Mouse (Mus musculus): ENCODE measurements around the gene Igf1r. TPM values are rescaled to one million over a fixed set of nuclear protein-coding genes. Genes with fewer than 3 reads are reported as not detected.

Gene Igf1r
- total RNA-seq, 1 experiment, result 23.5 TPM

DNA sequence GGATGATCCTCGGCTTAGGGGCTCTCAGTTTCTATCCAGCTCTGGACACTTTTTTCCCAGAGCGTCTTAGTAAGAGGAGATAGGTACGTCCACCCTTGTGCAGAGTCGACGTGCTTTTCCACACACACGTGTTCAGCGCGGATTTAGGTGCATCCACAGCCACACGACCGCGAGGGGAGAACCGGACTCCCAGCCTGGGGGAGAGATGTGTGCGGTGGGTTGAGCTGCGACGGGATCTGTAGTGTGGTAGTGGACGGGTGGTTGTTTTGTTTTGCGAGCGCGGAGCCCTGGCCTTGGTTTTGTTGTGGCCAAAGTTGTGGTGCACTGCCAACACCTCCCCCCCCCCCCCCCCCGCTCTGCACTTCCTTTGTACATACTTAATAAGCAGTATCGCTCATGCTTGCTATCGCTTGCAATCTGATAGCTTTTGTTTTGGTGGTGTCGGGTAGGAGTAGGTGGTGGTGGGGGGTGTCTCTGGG is 1.2 kb downstream of the Igf1r start:
- no peak overlapping the region for H3K27ac ChIP-seq (ENCODE audit: insufficient read depth, low read depth, low read length, poor library complexity, severe bottlenecking)
- no peak for DNase-seq (ENCODE audit: low read depth, low spot score)

DNA sequence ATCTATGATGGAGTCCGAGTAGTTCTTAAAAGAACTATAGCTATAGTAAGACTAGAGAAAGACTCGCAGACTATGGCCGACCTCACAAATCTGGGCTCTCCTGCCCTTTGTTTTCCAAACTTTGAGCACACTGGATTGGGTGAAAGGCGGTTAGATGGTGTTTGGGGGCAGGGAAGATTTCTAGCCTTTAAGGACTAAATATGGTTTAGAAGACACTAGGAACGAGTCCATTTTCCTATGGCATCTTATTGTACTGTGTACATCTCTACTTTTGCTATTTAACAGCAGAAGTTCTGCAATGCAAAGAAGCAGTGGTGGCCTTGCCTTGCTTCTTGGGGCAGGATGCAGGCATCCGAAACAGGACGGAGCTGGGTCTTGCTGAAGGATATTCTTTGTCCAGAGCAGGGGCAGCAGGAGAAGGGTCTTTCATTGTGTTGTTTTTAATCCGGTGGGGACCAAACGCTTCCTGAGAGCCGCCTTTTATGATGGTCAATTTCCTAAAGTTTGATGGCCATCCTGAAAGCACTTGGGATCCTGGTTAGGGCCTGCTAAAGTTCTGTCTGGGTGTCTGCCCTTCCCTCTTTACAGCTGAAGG is 2.1 kb downstream of the Igf1r start:
- in situ Hi-C loops (cut with MboI; ENCODE audit: low sequenced_read_pairs in 2 of 2, unreplicated experiment in 2 of 2), result loop anchor here in 1 of 2 experiments (10.0 kb wide), 1 partner anchor 180 kb away; no protein-coding TSS in a partner anchor
- Histone ChIP-seq H3K27ac (ENCODE audit: insufficient read depth, low read depth, low read length, poor library complexity, severe bottlenecking) (no peak overlapping the region), H3K4me3 (ENCODE audit: insufficient read depth in 1 of 2, low read depth in 1 of 2, low read length in 2 of 2, poor library complexity in 1 of 2, severe bottlenecking in 1 of 2) (no peak overlapping the region)

More for the DNA sequence above, 1.2 kb downstream of the Igf1r start:
- H3K36me3 ChIP-seq (ENCODE audit: control insufficient read depth, insufficient read depth, low read length, poor library complexity, severe bottlenecking), result no peaks in the 10 kb centered on the region
- H3K9ac ChIP-seq (ENCODE audit: insufficient read depth, low read depth, low read length, poor library complexity, severe bottlenecking), result no peak overlapping the region
- peaks cover 0 to 13% of the 10 kb centered on the region in 2 experiments; a peak in 1 of 4 replicates for H3K4me1 ChIP-seq (ENCODE audit: control insufficient read depth in 2 of 2, insufficient read depth in 2 of 2, low read length in 2 of 2, poor library complexity in 1 of 2)
- TF ChIP-seq MAFK (IDR thresholded peaks at IDR 0.05; ENCODE audit: insufficient read depth, low read depth, low read length) (no peak), ZC3H11A (IDR thresholded peaks at IDR 0.05; ENCODE audit: borderline replicate concordance, low read depth, low read length) (no peak), CHD2 (IDR thresholded peaks at IDR 0.05; ENCODE audit: low read depth, low read length) (no peak), HCFC1 (IDR thresholded peaks at IDR 0.05; ENCODE audit: borderline replicate concordance, insufficient read depth, low read length) (no peak), ZNF384 (IDR thresholded peaks at IDR 0.05; ENCODE audit: low read depth, low read length) (no peak)
- no peaks in the 10 kb centered on the region for H3K9me3 ChIP-seq (ENCODE audit: control insufficient read depth, insufficient read depth, low read depth, low read length)
- peak overlapping the region; percentile 76 to 93 for H3K4me3 ChIP-seq (ENCODE audit: insufficient read depth in 1 of 2, low read depth in 1 of 2, low read length in 2 of 2, poor library complexity in 1 of 2, severe bottlenecking in 1 of 2)
- in situ Hi-C loops (cut with MboI; ENCODE audit: low sequenced_read_pairs in 2 of 2, unreplicated experiment in 2 of 2), result loop anchor here in 1 of 2 experiments (10.0 kb wide), 1 partner anchor 181 kb away; no protein-coding TSS in a partner anchor

DNA sequence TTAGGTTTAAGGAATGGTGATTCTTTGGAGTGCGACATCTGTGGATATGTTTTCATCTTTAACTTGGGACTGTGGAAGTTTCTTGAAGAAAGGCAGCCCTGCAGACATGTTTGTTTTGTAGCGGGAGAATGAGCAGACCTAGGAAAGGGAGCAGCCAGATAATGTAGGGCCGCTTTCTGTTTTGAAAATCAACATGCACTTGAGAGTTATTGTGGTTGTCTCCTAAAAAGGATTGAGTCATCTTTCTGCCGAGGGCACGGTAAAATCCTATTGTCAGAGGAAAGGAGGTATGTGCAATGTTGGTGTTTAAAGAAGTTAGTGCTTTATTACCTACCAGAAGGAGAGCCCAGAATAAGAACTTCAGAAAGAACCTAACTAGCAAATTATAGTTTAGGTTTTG is 2.6 kb downstream of the Igf1r start:
- in situ Hi-C loops (cut with MboI; ENCODE audit: low sequenced_read_pairs in 2 of 2, unreplicated experiment in 2 of 2), result loop anchor here in 1 of 2 experiments (10.0 kb wide), 1 partner anchor 180 kb away; no protein-coding TSS in a partner anchor
- Histone ChIP-seq H3K4me1 (ENCODE audit: control insufficient read depth in 2 of 2, insufficient read depth in 2 of 2, low read length in 2 of 2, poor library complexity in 1 of 2) (peaks cover 0 to 17% of the 10 kb centered on the region in 2 experiments; a peak in 1 of 4 replicates), H3K36me3 (ENCODE audit: control insufficient read depth, insufficient read depth, low read length, poor library complexity, severe bottlenecking) (no peaks in the 10 kb centered on the region), H3K4me3 (ENCODE audit: insufficient read depth in 1 of 2, low read depth in 1 of 2, low read length in 2 of 2, poor library complexity in 1 of 2, severe bottlenecking in 1 of 2) (no peak overlapping the region), H3K27ac (ENCODE audit: insufficient read depth, low read depth, low read length, poor library complexity, severe bottlenecking) (no peak overlapping the region), H3K9ac (ENCODE audit: insufficient read depth, low read depth, low read length, poor library complexity, severe bottlenecking) (no peak overlapping the region), H3K9me3 (ENCODE audit: control insufficient read depth, insufficient read depth, low read depth, low read length) (no peaks in the 10 kb centered on the region)
- no peak for TF ChIP-seq CHD2 (IDR thresholded peaks at IDR 0.05; ENCODE audit: low read depth, low read length)
- no peak for TF ChIP-seq ZC3H11A (IDR thresholded peaks at IDR 0.05; ENCODE audit: borderline replicate concordance, low read depth, low read length)
- TF ChIP-seq HCFC1 (IDR thresholded peaks at IDR 0.05; ENCODE audit: borderline replicate concordance, insufficient read depth, low read length), result no peak
- no peak for TF ChIP-seq MAFK (IDR thresholded peaks at IDR 0.05; ENCODE audit: insufficient read depth, low read depth, low read length)
- no peak for TF ChIP-seq ZNF384 (IDR thresholded peaks at IDR 0.05; ENCODE audit: low read depth, low read length)
- DNase-seq (ENCODE audit: low read depth, low spot score), result no peak

More for the DNA sequence above, 2.1 kb downstream of the Igf1r start:
- TF ChIP-seq CHD2 (IDR thresholded peaks at IDR 0.05; ENCODE audit: low read depth, low read length), result no peak
- no peak for TF ChIP-seq MAFK (IDR thresholded peaks at IDR 0.05; ENCODE audit: insufficient read depth, low read depth, low read length)
- TF ChIP-seq ZNF384 (IDR thresholded peaks at IDR 0.05; ENCODE audit: low read depth, low read length), result no peak
- TF ChIP-seq HCFC1 (IDR thresholded peaks at IDR 0.05; ENCODE audit: borderline replicate concordance, insufficient read depth, low read length), result no peak
- no peak for TF ChIP-seq ZC3H11A (IDR thresholded peaks at IDR 0.05; ENCODE audit: borderline replicate concordance, low read depth, low read length)
- no peak overlapping the region for H3K9ac ChIP-seq (ENCODE audit: insufficient read depth, low read depth, low read length, poor library complexity, severe bottlenecking)
- no peaks in the 10 kb centered on the region for H3K9me3 ChIP-seq (ENCODE audit: control insufficient read depth, insufficient read depth, low read depth, low read length)
- H3K4me1 ChIP-seq (ENCODE audit: control insufficient read depth in 2 of 2, insufficient read depth in 2 of 2, low read length in 2 of 2, poor library complexity in 1 of 2), result peaks cover 0 to 13% of the 10 kb centered on the region in 2 experiments; a peak in 1 of 4 replicates
- DNase-seq (ENCODE audit: low read depth, low spot score), result no peak
- H3K36me3 ChIP-seq (ENCODE audit: control insufficient read depth, insufficient read depth, low read length, poor library complexity, severe bottlenecking), result no peaks in the 10 kb centered on the region

DNA sequence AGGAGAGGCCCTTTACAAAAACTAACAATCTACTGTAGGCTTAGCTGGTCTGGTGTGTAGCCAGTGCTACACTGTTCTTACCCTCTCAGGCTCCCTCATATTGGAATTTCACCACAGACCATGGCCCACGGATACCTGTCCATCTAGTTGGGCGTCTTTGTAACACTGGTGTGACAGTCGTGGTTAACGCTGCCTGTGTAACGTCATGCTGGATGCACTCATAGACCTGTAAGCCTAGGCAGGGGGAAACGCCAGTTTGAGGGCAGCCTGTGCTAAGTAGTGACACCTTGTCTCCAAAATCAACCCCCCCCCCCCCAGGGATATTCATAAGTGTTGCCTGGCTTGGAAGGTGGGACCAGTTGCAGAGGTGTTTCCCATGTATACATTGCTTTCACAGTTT is 4.7 kb downstream of the Igf1r start:
- H3K4me1 ChIP-seq (ENCODE audit: control insufficient read depth in 2 of 2, insufficient read depth in 2 of 2, low read length in 2 of 2, poor library complexity in 1 of 2), result peaks cover 0 to 20% of the 10 kb centered on the region in 2 experiments; a peak in 1 of 4 replicates
- in situ Hi-C loops (cut with MboI; ENCODE audit: low sequenced_read_pairs in 2 of 2, unreplicated experiment in 2 of 2), result loop anchor here in 1 of 2 experiments (10.0 kb wide), 1 partner anchor 177 kb away; no protein-coding TSS in a partner anchor
- no peaks in the 10 kb centered on the region for H3K36me3 ChIP-seq (ENCODE audit: control insufficient read depth, insufficient read depth, low read length, poor library complexity, severe bottlenecking)
- H3K9me3 ChIP-seq (ENCODE audit: control insufficient read depth, insufficient read depth, low read depth, low read length), result no peaks in the 10 kb centered on the region
- DNase-seq (ENCODE audit: low read depth, low spot score), result no peak
- H3K4me3 ChIP-seq (ENCODE audit: insufficient read depth in 1 of 2, low read depth in 1 of 2, low read length in 2 of 2, poor library complexity in 1 of 2, severe bottlenecking in 1 of 2), result no peak overlapping the region
- H3K27ac ChIP-seq (ENCODE audit: insufficient read depth, low read depth, low read length, poor library complexity, severe bottlenecking), result no peak overlapping the region
- TF ChIP-seq MAFK (IDR thresholded peaks at IDR 0.05; ENCODE audit: insufficient read depth, low read depth, low read length) (no peak), CHD2 (IDR thresholded peaks at IDR 0.05; ENCODE audit: low read depth, low read length) (no peak), ZNF384 (IDR thresholded peaks at IDR 0.05; ENCODE audit: low read depth, low read length) (no peak), HCFC1 (IDR thresholded peaks at IDR 0.05; ENCODE audit: borderline replicate concordance, insufficient read depth, low read length) (no peak), ZC3H11A (IDR thresholded peaks at IDR 0.05; ENCODE audit: borderline replicate concordance, low read depth, low read length) (no peak)
- H3K9ac ChIP-seq (ENCODE audit: insufficient read depth, low read depth, low read length, poor library complexity, severe bottlenecking), result no peak overlapping the region
